Mouse (Mus musculus): ENCODE results near the gene Ywhah.

Ywhah gene

GRCm38 (mm10) chr5:33018561-33019425 is at the start of gene Ywhah:
TSS of gene Ywhah (plus strand) at chr5:33018816.
- peak; percentile 98 for DNase-seq

GRCm38 (mm10) chr5:32976541-32976940 is 42.1 kb upstream of the Ywhah start:
- DNase-seq = no peak

- no peak for DNase-seq
Observed at GRCm38 (mm10) chr5:32977179-32977578, 41.4 kb upstream of the Ywhah start.

GRCm38 (mm10) chr5:32985379-32985778 is 33.2 kb upstream of the Ywhah start:
- DNase-seq = no peak

GRCm38 (mm10) chr5:32987873-32988272 is 30.7 kb upstream of the Ywhah start:
- no peak for DNase-seq

GRCm38 (mm10) chr5:32989959-32990640 is 28.5 kb upstream of the Ywhah start:
- no peak for DNase-seq

GRCm38 (mm10) chr5:32991152-32991551 is 27.5 kb upstream of the Ywhah start:
- DNase-seq = peak; percentile 61

- no peak for DNase-seq
Observed at GRCm38 (mm10) chr5:32994471-32994870, 24.1 kb upstream of the Ywhah start.

- DNase-seq = no peak
Observed at GRCm38 (mm10) chr5:32995756-32996155, 22.9 kb upstream of the Ywhah start.

- DNase-seq = no peak
Observed at GRCm38 (mm10) chr5:32996560-32996959, 22.1 kb upstream of the Ywhah start.

GRCm38 (mm10) chr5:32997686-32998085 is 20.9 kb upstream of the Ywhah start:
- no peak for DNase-seq

- DNase-seq = no peak
Observed at GRCm38 (mm10) chr5:32998783-32999182, 19.8 kb upstream of the Ywhah start.

GRCm38 (mm10) chr5:33001111-33001510 is 17.5 kb upstream of the Ywhah start:
- DNase-seq = no peak

GRCm38 (mm10) chr5:33002781-33003180 is 15.8 kb upstream of the Ywhah start:
- DNase-seq = no peak

GRCm38 (mm10) chr5:33003500-33003899 is 15.1 kb upstream of the Ywhah start:
- DNase-seq = no peak

GRCm38 (mm10) chr5:33004110-33004509 is 14.5 kb upstream of the Ywhah start:
- no peak for DNase-seq

GRCm38 (mm10) chr5:33005442-33006145 is 13.0 kb upstream of the Ywhah start:
- DNase-seq = no peak

GRCm38 (mm10) chr5:33006670-33007069 is 11.9 kb upstream of the Ywhah start:
- DNase-seq = no peak

GRCm38 (mm10) chr5:33007371-33007770 is 11.2 kb upstream of the Ywhah start:
- DNase-seq = no peak

- no peak for DNase-seq
Observed at GRCm38 (mm10) chr5:33009301-33009700, 9.3 kb upstream of the Ywhah start.

GRCm38 (mm10) chr5:33009818-33010812 is 8.5 kb upstream of the Ywhah start:
- no peak for DNase-seq
